Mouse (Mus musculus) stomach, postnatal 0 days (tissue): ENCODE results near the gene Trim47. TPM values are rescaled to one million over a fixed set of nuclear protein-coding genes. Genes with fewer than 3 reads are reported as not detected.

Experiments
- ATAC-seq: fragments of 200-750 bp; cut with Nextera tagmentation; 2 replicates; pipeline ENCODE4 v1.8.0; 2017; ENCODE audit not compliant: low FRiP score, low TSS enrichment
- DNase-seq: peaks from one replicate; pipeline ENCODE4 v3.0.0-alpha.2; 2016; ENCODE audit warnings: low spot score
- H3K27ac ChIP-seq: fragments of 300-500 bp; sonication (generic); replicated peaks from 2 replicates; pipeline ENCODE4 v1.5.1; 2014; ENCODE audit warnings: mild to moderate bottlenecking, control low read depth
- H3K27me3 ChIP-seq: fragments of 300-500 bp; sonication (generic); 2 replicates; pipeline ENCODE4 v1.6.1; 2014; ENCODE audit warnings: low read length; ENCODE audit not compliant: control insufficient read depth, insufficient read depth
- H3K36me3 ChIP-seq: fragments of 300-500 bp; sonication (generic); 2 replicates; pipeline ENCODE4 v1.6.1; 2014; ENCODE audit warnings: low read length, mixed read lengths; ENCODE audit not compliant: control insufficient read depth, insufficient read depth
- H3K4me1 ChIP-seq: fragments of 300-500 bp; sonication (generic); replicated peaks from 2 replicates; pipeline ENCODE4 v1.6.1; 2014; ENCODE audit warnings: antibody characterized with exemption; ENCODE audit not compliant: control insufficient read depth, insufficient read depth
- H3K4me2 ChIP-seq: fragments of 300-500 bp; sonication (generic); replicated peaks from 2 replicates; pipeline ENCODE4 v1.6.1; 2014; ENCODE audit warnings: low read depth, mild to moderate bottlenecking, control low read depth, moderate library complexity
- H3K4me3 ChIP-seq: fragments of 300-500 bp; sonication (generic); 2 replicates; pipeline ENCODE4 v1.5.1; 2014; ENCODE audit warnings: low read depth, low read length, control low read depth
- H3K9ac ChIP-seq: fragments of 300-500 bp; sonication (generic); 2 replicates; pipeline ENCODE4 v1.6.1; 2014; ENCODE audit warnings: mild to moderate bottlenecking, low read length, control low read depth, mixed read lengths
- H3K9me3 ChIP-seq: fragments of 300-500 bp; sonication (generic); 2 replicates; pipeline ENCODE4 v1.6.1; 2016; ENCODE audit warnings: low read length; ENCODE audit not compliant: control insufficient read depth
- CTCF ChIP-seq: IDR thresholded peaks from 2 replicates; pipeline ENCODE4 v1.5.1; 2016; ENCODE audit warnings: antibody characterized with exemption, low read depth, mild to moderate bottlenecking, moderate library complexity
- EP300 ChIP-seq: optimal IDR thresholded peaks from 2 replicates; pipeline ENCODE3; 2016; ENCODE audit warnings: antibody characterized with exemption
- WGBS: fragments of 180-500 bp; shearing (Covaris S2); extraction: QIAGEN DNeasy Blood & Tissue Kit; methylation state at CpG from one replicate; pipeline ENCODE4 v1.1.7; 2014; 5-methylcytosine and 5-hydroxymethylcytosine counted together
- polyA plus RNA-seq: library from polyadenylated mRNA; unstranded; fragments of >200 nt; fragmentation: Nextera tagmentation; extraction: Ambion mirVana; gene quantifications from 2 replicates; pipeline ENCODE4 v1.2.1, GENCODE M21; 2015

Gene Trim47
- polyA plus RNA-seq, 1 experiment from 2014 or later = 34.6 TPM

DNA sequence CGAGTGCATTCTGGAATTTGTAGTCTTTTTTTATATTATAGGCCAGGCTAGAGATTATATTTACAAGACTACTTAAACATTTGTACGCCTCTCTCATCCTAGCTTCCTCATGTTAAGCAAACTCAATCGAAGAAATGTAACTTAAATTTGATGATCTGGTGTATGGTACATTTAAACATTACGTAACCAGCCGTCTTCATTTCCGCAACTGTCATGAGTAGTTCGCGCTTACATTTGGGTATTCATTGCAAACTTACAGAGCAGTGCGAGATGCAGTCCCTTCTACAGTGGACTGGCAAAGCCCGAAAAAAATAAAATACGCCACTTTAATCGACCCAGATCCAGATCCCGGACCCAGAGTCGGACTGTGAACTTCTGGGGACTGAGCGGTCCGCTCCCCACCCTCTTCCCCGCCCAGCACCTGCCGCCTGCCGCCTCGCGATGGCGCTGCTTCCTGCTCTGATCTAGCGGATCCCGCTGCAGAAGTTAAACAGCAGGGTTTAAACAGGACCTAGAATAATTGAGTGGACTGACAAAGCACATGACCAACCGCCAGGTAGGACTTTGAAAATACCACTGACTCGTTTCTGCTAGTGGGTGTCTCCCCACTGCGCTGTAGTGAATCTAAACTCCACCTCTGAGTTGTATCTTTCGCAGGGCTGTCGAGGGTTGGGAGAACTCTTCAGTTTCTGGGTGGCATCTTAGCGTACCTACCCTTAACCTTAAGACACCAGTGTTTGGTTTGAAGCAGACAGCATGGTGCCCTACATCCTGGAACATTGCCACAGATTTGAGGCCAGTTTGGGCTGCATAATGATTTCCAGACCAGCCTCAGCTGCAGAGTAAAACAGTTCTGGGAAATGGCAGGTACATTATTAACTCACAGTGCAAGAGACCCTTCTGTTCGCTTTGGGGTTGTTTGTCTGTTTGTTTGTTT lies 39.5 kb downstream of the Trim47 start:
- H3K9ac ChIP-seq = peak overlapping the region; percentile 59

GRCm38 (mm10) chr11:116086258-116087193 lies 40.5 kb downstream of the Trim47 start, which contains the start of gene Wbp2:
Gene Wbp2, minus strand, starts transcription at chr11:116086995.
- H3K4me2 ChIP-seq = peak within 1 kb of the TSS; percentile 60
- H3K9ac ChIP-seq = peak within 1 kb of the TSS; percentile 59
- DNase-seq = peak; percentile 98

More for the DNA sequence above, 39.5 kb downstream of the Trim47 start:
- Histone ChIP-seq H3K4me2 (peak overlapping the region; percentile 60), H3K4me1 (peaks cover 5% of the 10 kb centered on the region; the same call in 1 of the 2 replicates), H3K4me3 (peak overlapping the region; percentile 47), H3K27ac (peak overlapping the region; percentile 85), H3K9me3 (no peaks in the 10 kb centered on the region), H3K27me3 (no peaks in the 10 kb centered on the region), H3K36me3 (peaks cover 6% of the 10 kb centered on the region; the same call in 1 of the 2 replicates)
- ATAC-seq = peak; percentile 77
- peak; percentile 97 for TF ChIP-seq CTCF
- no peak for TF ChIP-seq EP300
- WGBS = 2% methylated on average over 31 of the region's 31 CpGs
- DNase-seq = peak; percentile 95

DNA sequence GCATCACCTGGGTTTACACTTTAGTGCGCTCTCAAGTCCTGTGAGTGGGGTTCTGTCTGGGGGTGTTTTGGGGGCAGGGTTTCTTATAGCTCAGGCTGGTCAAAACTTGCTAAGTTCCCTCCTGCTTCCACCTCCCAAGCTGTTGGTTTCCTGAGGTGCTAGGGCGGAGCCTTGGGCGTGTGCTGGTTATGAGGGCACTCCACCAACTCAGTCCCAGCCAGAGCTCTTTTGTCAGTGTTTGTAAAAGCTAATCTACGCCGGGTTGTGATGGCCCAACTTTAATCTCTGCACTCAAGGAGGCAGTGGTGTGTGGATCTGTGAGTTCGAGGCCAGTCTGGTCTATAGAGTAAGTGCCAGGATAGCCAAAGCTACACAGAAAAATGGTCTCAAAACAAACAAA lies 42.8 kb downstream of the Trim47 start:
- Histone ChIP-seq H3K36me3 (peaks cover 26% of the 10 kb centered on the region), H3K27me3 (no peaks in the 10 kb centered on the region), H3K9me3 (no peaks in the 10 kb centered on the region), H3K4me2 (no peak overlapping the region), H3K27ac (peak overlapping the region; percentile 18; the same call in 1 of the 2 replicates), H3K4me1 (peaks cover 5% of the 10 kb centered on the region; the same call in 1 of the 2 replicates), H3K9ac (no peak overlapping the region), H3K4me3 (no peak overlapping the region)
- ATAC-seq (no peak), DNase-seq (no peak)
- TF ChIP-seq EP300 (no peak), CTCF (no peak)
- 66% methylated on average over 6 of the region's 6 CpGs for WGBS

More at GRCm38 (mm10) chr11:116086258-116087193, 40.5 kb downstream of the Trim47 start, which contains the start of gene Wbp2:
- H3K27ac ChIP-seq = peak within 1 kb of the TSS; percentile 85
- no peaks in the 10 kb centered on the region for H3K9me3 ChIP-seq
- peak within 1 kb of the TSS; percentile 47 for H3K4me3 ChIP-seq
- no peaks in the 10 kb centered on the region for H3K27me3 ChIP-seq
- peaks cover 13% of the 10 kb centered on the region; the same call in 1 of the 2 replicates for H3K36me3 ChIP-seq
- H3K4me1 ChIP-seq = peaks cover 5% of the 10 kb centered on the region; the same call in 1 of the 2 replicates
- peak; percentile 52 for TF ChIP-seq CTCF
- no peak for TF ChIP-seq EP300
- ATAC-seq = peak; percentile 95
- 3% methylated on average over 39 of the region's 43 CpGs for WGBS

GRCm38 (mm10) chr11:116083096-116083672 lies 43.8 kb downstream of the Trim47 start:
- WGBS = 86% methylated on average over 14 of the region's 14 CpGs
- TF ChIP-seq CTCF (no peak), EP300 (no peak)
- H3K36me3 ChIP-seq = peaks cover 31% of the 10 kb centered on the region
- no peak for ATAC-seq
- H3K4me2 ChIP-seq = no peak overlapping the region
- H3K27ac ChIP-seq = no peak overlapping the region
- H3K27me3 ChIP-seq = no peaks in the 10 kb centered on the region
- no peaks in the 10 kb centered on the region for H3K9me3 ChIP-seq
- H3K4me3 ChIP-seq = no peak overlapping the region
- no peak for DNase-seq
- no peak overlapping the region for H3K9ac ChIP-seq
- peaks cover 6% of the 10 kb centered on the region; the same call in 1 of the 2 replicates for H3K4me1 ChIP-seq

DNA sequence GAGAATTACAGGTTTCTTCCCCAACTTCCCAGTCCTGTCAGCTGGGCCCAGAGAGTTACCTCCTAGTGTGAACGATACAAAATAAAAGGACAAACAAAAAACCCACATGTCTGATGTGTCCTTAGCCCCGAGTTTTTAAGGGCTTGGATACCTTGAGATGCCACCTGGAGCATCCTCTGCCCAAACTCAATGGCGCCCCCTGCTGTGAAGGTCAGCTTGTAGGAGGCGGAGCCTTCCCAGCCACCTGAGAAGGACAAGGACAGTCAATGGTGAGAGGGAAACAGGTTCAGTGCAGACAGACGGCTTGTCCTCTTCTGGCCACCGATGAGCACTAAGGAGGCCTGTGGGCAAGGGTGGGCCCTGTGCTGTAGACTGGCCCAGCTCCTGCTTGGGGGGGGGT lies 45.9 kb downstream of the Trim47 start:
- peaks cover 31% of the 10 kb centered on the region for H3K36me3 ChIP-seq
- H3K4me2 ChIP-seq = no peak overlapping the region
- H3K27ac ChIP-seq = no peak overlapping the region
- H3K9me3 ChIP-seq = no peaks in the 10 kb centered on the region
- 69% methylated on average over 6 of the region's 6 CpGs for WGBS
- no peak overlapping the region for H3K4me3 ChIP-seq
- peak; percentile 79 for DNase-seq
- TF ChIP-seq EP300 (no peak), CTCF (peak; percentile 72)
- no peak for ATAC-seq
- H3K27me3 ChIP-seq = no peaks in the 10 kb centered on the region
- H3K4me1 ChIP-seq = peaks cover 6% of the 10 kb centered on the region; the same call in 1 of the 2 replicates
- no peak overlapping the region for H3K9ac ChIP-seq
